Mouse (Mus musculus) embryonic facial prominence, embryonic 10.5 days (tissue): ENCODE results near the gene Klrb1c. TPM values are rescaled to one million over a fixed set of nuclear protein-coding genes. Genes with fewer than 3 reads are reported as not detected.
"Not testable (repeated sequence)": the region's sequence is repeated elsewhere in the genome, so short reads cannot be mapped to it uniquely, and the experiment has no call there.

Source experiments
- DNase-seq: peaks from one replicate; pipeline ENCODE4 v3.0.0-alpha.2; 2017; ENCODE audit warnings: low spot score
- H3K27ac ChIP-seq: fragments of 300-500 bp; sonication (generic); replicated peaks from 2 replicates; pipeline ENCODE4 v1.5.1; 2016; ENCODE audit warnings: mild to moderate bottlenecking
- H3K27me3 ChIP-seq: fragments of 300-500 bp; sonication (generic); replicated peaks from 2 replicates; pipeline ENCODE4 v1.6.1; 2016; ENCODE audit warnings: low read depth, mild to moderate bottlenecking; ENCODE audit not compliant: poor library complexity, severe bottlenecking
- H3K36me3 ChIP-seq: fragments of 300-500 bp; sonication (generic); replicated peaks from 2 replicates; pipeline ENCODE4 v1.6.1; 2016; ENCODE audit warnings: mild to moderate bottlenecking, moderate library complexity
- H3K4me1 ChIP-seq: fragments of 300-500 bp; sonication (generic); 2 replicates; pipeline ENCODE4 v1.6.1; 2016
- H3K4me3 ChIP-seq: fragments of 300-500 bp; sonication (generic); 2 replicates; pipeline ENCODE4 v1.5.1; 2016; ENCODE audit warnings: mild to moderate bottlenecking, moderate library complexity
- H3K9me3 ChIP-seq: fragments of 300-500 bp; sonication (generic); 2 replicates; pipeline ENCODE4 v1.6.1; 2016; ENCODE audit warnings: mild to moderate bottlenecking
- WGBS: fragments of 180-500 bp; shearing (Covaris S2); methylation state at CpG from one replicate; pipeline ENCODE4 v1.1.7; 2016; 5-methylcytosine and 5-hydroxymethylcytosine counted together
- polyA plus RNA-seq: library from polyadenylated mRNA; unstranded; fragments of >200 nt; fragmentation: Nextera tagmentation; extraction: Ambion mirVana; gene quantifications from 2 replicates; pipeline ENCODE4 v1.2.1, GENCODE M21; 2016

Gene Klrb1c
- polyA plus RNA-seq, 1 experiment from 2014 or later, result not detected

DNA sequence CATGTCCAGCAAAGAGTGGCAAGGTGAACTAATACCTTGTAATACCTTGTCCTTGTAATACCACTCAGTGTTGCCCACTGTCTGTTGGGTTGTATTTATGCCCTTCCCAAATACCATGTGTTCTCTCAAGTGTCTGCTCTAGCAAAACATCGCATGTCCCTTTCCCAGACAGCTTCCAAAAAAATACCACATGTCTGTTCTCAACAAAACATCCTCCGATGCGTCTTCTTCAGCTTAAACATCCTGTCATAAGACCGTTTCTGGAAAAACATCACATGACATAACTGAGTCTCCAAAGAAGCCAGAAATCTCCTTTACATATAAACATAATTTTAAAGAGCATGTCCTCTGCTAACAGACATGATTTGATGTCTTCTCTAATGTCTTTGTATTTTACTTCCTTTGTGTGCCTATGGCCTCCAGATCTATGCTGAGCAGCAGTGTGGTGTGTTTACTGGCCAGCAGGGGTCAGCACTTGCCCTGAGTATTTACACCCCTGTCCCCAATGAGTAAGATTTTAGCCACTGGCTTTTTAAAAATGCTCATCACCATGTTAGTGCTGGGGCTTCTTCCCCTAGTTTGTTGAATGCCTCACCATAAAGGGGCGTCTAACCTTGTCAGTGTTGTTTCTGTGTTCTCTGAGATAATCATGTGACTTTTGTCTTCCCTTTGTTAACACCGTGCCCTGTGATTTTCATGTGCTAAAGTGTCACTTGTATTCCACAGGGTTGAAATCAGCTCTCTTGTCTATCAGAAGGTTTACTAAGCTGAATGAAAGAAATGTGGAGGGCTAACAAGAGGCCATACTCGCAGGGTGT lies 16.0 kb upstream of the Klrb1c start:
- H3K4me3 ChIP-seq, H3K36me3 ChIP-seq, H3K27me3 ChIP-seq, H3K9me3 ChIP-seq, H3K27ac ChIP-seq, H3K4me1 ChIP-seq: not testable (repeated sequence)
- WGBS, result 69% methylated on average over 7 of the region's 7 CpGs
- peak; percentile 71 for DNase-seq

GRCm38 (mm10) chr6:128802999-128803857 lies 14.2 kb upstream of the Klrb1c start:
- Histone ChIP-seq H3K27ac (peak overlapping the region; percentile 78), H3K4me1 (peaks cover 9% of the 10 kb centered on the region), H3K4me3 (peak overlapping the region; percentile 63), H3K36me3 (no peaks in the 10 kb centered on the region), H3K27me3 (no peaks in the 10 kb centered on the region), H3K9me3 (no peaks in the 10 kb centered on the region)
- peak; percentile 96 for DNase-seq
- WGBS, result 8% methylated on average over 26 of the region's 26 CpGs

GRCm38 (mm10) chr6:128802557-128802956 lies 13.5 kb upstream of the Klrb1c start:
- 9% methylated on average over 10 of the region's 10 CpGs for WGBS
- H3K9me3 ChIP-seq, result no peaks in the 10 kb centered on the region
- H3K4me3 ChIP-seq, result peak overlapping the region; percentile 63
- peaks cover 16% of the 10 kb centered on the region for H3K4me1 ChIP-seq
- DNase-seq, result no peak
- H3K27me3 ChIP-seq, result no peaks in the 10 kb centered on the region
- no peaks in the 10 kb centered on the region for H3K36me3 ChIP-seq
- H3K27ac ChIP-seq, result peak overlapping the region; percentile 78

GRCm38 (mm10) chr6:128800696-128801095 lies 11.7 kb upstream of the Klrb1c start:
- not testable (repeated sequence) for DNase-seq, H3K9me3 ChIP-seq, H3K4me3 ChIP-seq, H3K27me3 ChIP-seq, H3K27ac ChIP-seq, H3K36me3 ChIP-seq
- WGBS, result 75% methylated on average over 5 of the region's 5 CpGs
- H3K4me1 ChIP-seq, result peaks cover 19% of the 10 kb centered on the region

GRCm38 (mm10) chr6:128799896-128800270 lies 10.9 kb upstream of the Klrb1c start:
- Histone ChIP-seq H3K27me3 (no peaks in the 10 kb centered on the region), H3K4me1 (peaks cover 19% of the 10 kb centered on the region), H3K9me3 (no peaks in the 10 kb centered on the region), H3K27ac (peak overlapping the region; percentile 85), H3K36me3 (no peaks in the 10 kb centered on the region), H3K4me3 (peak overlapping the region; percentile 68)
- 25% methylated on average over 7 of the region's 7 CpGs for WGBS
- DNase-seq, result no peak

- H3K27me3 ChIP-seq, H3K36me3 ChIP-seq, H3K9me3 ChIP-seq: not testable (repeated sequence)
- WGBS, result under 1% methylated on average over 49 of the region's 49 CpGs
- H3K4me1 ChIP-seq, result peaks cover 19% of the 10 kb centered on the region
- peak; percentile 91 for DNase-seq
- H3K4me3 ChIP-seq, result peak overlapping the region; percentile 68
- H3K27ac ChIP-seq, result peak overlapping the region; percentile 85
These were observed 10.3 kb upstream of the Klrb1c start for GRCm38 (mm10) chr6:128799144-128799895.

DNA sequence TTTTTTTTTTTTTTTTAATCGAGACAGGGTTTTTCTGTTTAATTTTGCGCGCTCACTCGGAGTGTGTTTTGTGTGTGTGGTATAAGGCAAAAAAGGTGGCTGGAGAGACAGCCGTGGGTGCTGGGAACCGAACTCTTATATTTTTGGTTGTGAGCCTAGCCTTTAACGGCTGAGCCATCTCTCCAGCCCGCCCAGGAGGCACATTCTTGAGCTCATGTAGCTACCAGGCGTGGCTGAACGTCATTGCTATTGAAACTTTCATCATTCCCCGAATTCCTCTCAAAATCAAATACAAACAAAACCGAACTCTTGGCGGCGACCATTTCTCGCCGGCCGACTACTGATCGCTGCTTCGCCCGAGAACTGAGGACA lies 9.7 kb upstream of the Klrb1c start:
- not testable (repeated sequence) for H3K36me3 ChIP-seq, H3K27me3 ChIP-seq, H3K9me3 ChIP-seq
- DNase-seq, result peak; percentile 88
- peaks cover 19% of the 10 kb centered on the region for H3K4me1 ChIP-seq
- WGBS, result under 1% methylated on average over 20 of the region's 20 CpGs
- H3K4me3 ChIP-seq, result peak overlapping the region; percentile 68
- peak overlapping the region; percentile 85 for H3K27ac ChIP-seq

GRCm38 (mm10) chr6:128797936-128798771 lies 9.1 kb upstream of the Klrb1c start:
- peak overlapping the region; percentile 65; the same call in 1 of the 2 replicates for H3K27ac ChIP-seq
- H3K9me3 ChIP-seq, result no peaks in the 10 kb centered on the region
- H3K36me3 ChIP-seq, result no peaks in the 10 kb centered on the region
- 12% methylated on average over 15 of the region's 15 CpGs for WGBS
- H3K4me1 ChIP-seq, result peaks cover 19% of the 10 kb centered on the region
- H3K27me3 ChIP-seq, result no peaks in the 10 kb centered on the region
- H3K4me3 ChIP-seq, result peak overlapping the region; percentile 68
- peak; percentile 38 for DNase-seq

DNA sequence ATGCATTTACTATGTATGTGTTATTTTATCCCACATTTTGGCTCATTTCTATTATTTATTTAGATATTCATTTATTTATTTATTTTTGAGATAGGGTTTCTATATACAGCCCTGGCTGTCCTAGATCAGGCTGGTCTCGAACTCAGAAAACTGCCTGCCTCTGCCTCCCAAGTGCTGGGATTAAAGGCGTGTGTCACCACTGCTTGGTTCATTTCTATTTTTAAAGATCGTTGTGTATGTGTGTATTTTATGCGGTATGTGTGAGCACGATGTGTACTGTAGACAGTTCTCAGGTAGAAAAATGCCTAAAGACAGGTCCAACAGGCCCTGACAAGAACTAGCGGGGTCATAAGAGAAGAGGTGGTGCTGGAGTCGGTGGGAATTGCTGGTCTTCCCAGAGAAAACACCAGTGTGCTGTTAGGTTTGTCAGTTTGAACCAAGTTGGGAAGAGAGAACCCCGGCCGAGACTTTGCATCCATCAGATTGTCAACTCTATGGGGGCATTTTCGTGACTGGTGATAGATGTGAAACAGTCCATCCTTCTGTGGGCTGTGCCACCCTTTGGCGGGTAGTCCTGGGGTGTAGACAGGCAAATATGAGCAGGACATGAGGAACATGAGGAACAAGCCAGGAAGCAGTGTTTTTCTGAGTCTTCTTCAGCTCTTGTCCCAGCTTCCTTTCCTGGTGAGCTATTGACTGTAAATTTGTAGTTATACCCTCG lies 8.3 kb upstream of the Klrb1c start:
- Histone ChIP-seq H3K36me3 (no peaks in the 10 kb centered on the region), H3K4me1 (peaks cover 16% of the 10 kb centered on the region), H3K9me3 (no peaks in the 10 kb centered on the region), H3K27ac (no peak overlapping the region), H3K4me3 (peak overlapping the region; percentile 68; the same call in 1 of the 2 replicates), H3K27me3 (no peaks in the 10 kb centered on the region)
- 81% methylated on average over 12 of the region's 12 CpGs for WGBS
- DNase-seq, result no peak

DNA sequence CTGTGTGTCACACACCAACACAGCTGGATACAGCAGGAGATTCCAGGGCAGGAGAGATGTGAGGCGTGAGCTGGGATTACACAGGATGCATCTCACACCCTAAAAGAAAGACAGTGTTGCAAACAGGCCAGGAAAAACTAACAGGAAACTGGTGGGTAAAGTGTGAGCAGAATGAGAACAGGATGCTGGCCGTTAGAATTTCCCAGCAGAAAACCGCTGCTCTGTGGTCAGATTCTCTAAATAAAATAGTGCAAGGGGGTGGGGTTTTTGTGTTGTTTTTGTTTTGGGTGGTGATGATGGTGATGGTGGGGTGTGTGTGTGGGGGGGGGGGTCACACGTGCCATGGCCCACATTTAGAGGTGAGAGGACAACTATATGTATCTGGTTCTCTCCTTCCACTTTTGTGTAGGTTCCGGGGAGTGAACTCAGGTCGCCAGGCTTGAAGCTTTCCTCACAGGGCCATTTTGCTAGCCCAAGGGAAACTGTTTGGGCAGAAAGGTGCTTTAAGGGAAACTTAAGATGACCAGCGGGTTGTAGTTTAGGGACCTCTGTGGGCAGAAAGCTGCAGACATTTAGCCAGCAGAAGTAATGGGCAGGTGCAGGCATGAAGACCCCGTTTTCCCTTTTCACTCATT lies 7.4 kb upstream of the Klrb1c start:
- Histone ChIP-seq H3K9me3 (no peaks in the 10 kb centered on the region), H3K36me3 (no peaks in the 10 kb centered on the region), H3K27me3 (no peaks in the 10 kb centered on the region), H3K4me1 (peaks cover 11% of the 10 kb centered on the region), H3K4me3 (no peak overlapping the region), H3K27ac (no peak overlapping the region)
- DNase-seq, result no peak
- WGBS, result 71% methylated on average over 8 of the region's 8 CpGs

DNA sequence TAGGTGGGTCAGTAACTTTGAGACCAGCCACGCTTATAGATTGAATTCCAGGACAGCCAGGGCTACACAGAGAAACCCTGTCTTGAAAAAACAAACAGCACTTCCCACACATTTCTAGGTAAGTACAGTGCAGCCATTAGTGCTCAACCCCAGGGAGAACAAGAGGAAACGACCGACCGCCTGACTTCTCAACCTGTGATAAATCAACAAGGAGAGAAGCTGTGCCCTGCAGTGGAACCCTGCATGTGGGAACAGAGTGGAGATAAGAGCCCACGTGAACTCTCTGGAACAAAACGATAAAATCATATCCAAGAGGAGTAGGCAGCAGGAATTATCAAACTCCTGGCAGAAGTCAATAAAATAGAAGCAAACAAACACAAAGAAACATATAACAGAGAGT lies 4.7 kb upstream of the Klrb1c start:
- Histone ChIP-seq H3K4me3 (no peak overlapping the region), H3K27ac (no peak overlapping the region), H3K27me3 (no peaks in the 10 kb centered on the region), H3K36me3 (no peaks in the 10 kb centered on the region), H3K4me1 (peaks cover 11% of the 10 kb centered on the region), H3K9me3 (no peaks in the 10 kb centered on the region)
- DNase-seq, result no peak
- WGBS, result 62% methylated on average over 6 of the region's 6 CpGs
